Mouse (Mus musculus): Measurements from ENCODE around the gene Spice1.

GRCm38 (mm10) chr16:44435481-44435880, 88.6 kb downstream of the Spice1 start:
- TF ChIP-seq CTCF (IDR thresholded peaks at IDR 0.05; ENCODE audit: borderline replicate concordance, insufficient read depth, low read depth, low read length): peak; percentile 34; the same call in 1 of the 2 replicates
- no peak for TF ChIP-seq POLR2A (IDR thresholded peaks at IDR 0.05; ENCODE audit: borderline replicate concordance, insufficient read depth, low read length)

All from cerebellum, adult 2 months (tissue).